Mouse (Mus musculus) c-Kit-positive CD71-positive TER-119-negative erythroid progenitor cells, embryonic 14.5 days (primary cell): ENCODE measurements around the gene Ankrd40.
A peak's percentile ranks its signal among the peaks of the same experiment; 100 is the strongest.

Source experiments
- DNase-seq: peaks from one replicate; pipeline ENCODE4 v3.0.0-alpha.2; 2013; ENCODE audit warnings: low read depth

Ankrd40 gene

GRCm38 (mm10) chr11:94323271-94323925, 4.4 kb upstream of the Ankrd40 start:
- no peak for DNase-seq

GRCm38 (mm10) chr11:94324618-94325017, 3.2 kb upstream of the Ankrd40 start:
- no peak for DNase-seq

GRCm38 (mm10) chr11:94326961-94327411, 815 bp upstream of the Ankrd40 start:
- DNase-seq = no peak

- no peak for DNase-seq
Measured at GRCm38 (mm10) chr11:94328644-94329025, 834 bp downstream of the Ankrd40 start.

- no peak for DNase-seq
Measured at GRCm38 (mm10) chr11:94329270-94329891, 1.6 kb downstream of the Ankrd40 start.

- no peak for DNase-seq
Measured at GRCm38 (mm10) chr11:94330211-94330610, 2.4 kb downstream of the Ankrd40 start.

GRCm38 (mm10) chr11:94332726-94333125, 4.9 kb downstream of the Ankrd40 start:
- no peak for DNase-seq

- DNase-seq = peak; percentile 65
Measured at GRCm38 (mm10) chr11:94334386-94334968, 6.7 kb downstream of the Ankrd40 start.

GRCm38 (mm10) chr11:94336551-94336950, 8.8 kb downstream of the Ankrd40 start:
- DNase-seq = no peak

- DNase-seq = no peak
Measured at GRCm38 (mm10) chr11:94338347-94338746, 10.5 kb downstream of the Ankrd40 start.

- DNase-seq = no peak
Measured at GRCm38 (mm10) chr11:94339732-94340585, 12.2 kb downstream of the Ankrd40 start.

GRCm38 (mm10) chr11:94340948-94341933, 13.4 kb downstream of the Ankrd40 start:
- DNase-seq = no peak

- DNase-seq = no peak
Measured at GRCm38 (mm10) chr11:94342114-94342905, 14.5 kb downstream of the Ankrd40 start.

GRCm38 (mm10) chr11:94343955-94344358, 16.2 kb downstream of the Ankrd40 start:
- no peak for DNase-seq

GRCm38 (mm10) chr11:94344470-94344869, 16.7 kb downstream of the Ankrd40 start:
- no peak for DNase-seq

GRCm38 (mm10) chr11:94345926-94346325, 18.1 kb downstream of the Ankrd40 start:
- no peak for DNase-seq

GRCm38 (mm10) chr11:94346611-94347010, 18.8 kb downstream of the Ankrd40 start:
- no peak for DNase-seq

GRCm38 (mm10) chr11:94347063-94347575, 19.3 kb downstream of the Ankrd40 start:
- DNase-seq = no peak

- no peak for DNase-seq
Measured at GRCm38 (mm10) chr11:94349839-94350238, 22.0 kb downstream of the Ankrd40 start.

GRCm38 (mm10) chr11:94350337-94350736, 22.5 kb downstream of the Ankrd40 start:
- peak; percentile 42 for DNase-seq
